Mouse (Mus musculus): ENCODE data around the gene Ly6g6c. TPM values are rescaled to one million over a fixed set of nuclear protein-coding genes. Genes with fewer than 3 reads are reported as not detected.

The Ly6g6c gene
- polyA plus RNA-seq, 1 experiment from 2014 or later = not detected

DNA sequence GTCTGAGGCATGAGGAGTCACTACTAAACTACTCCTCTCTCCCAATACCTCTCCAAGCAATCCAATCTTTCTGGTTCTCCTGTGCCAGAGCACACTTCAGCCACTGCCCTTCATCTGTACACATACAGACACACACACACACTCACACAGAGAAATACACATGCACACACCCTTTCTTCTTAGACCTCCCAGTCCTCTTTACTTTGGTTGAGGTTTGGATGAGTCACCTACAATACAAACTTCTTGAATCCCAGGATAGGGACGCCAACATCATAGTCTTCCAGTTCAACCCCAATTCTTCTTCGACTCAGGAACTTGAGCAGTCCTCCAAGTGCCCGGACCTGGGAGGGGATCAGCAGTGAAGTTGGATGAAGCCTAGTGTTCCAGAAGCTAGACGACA is 21.4 kb upstream of the Ly6g6c start:
- Histone ChIP-seq H3K4me1 (ENCODE audit: control insufficient read depth, insufficient read depth, low read length) (peaks cover 32% of the 10 kb centered on the region), H3K27ac (ENCODE audit: low read depth, low read length) (peak overlapping the region; percentile 90), H3K9me3 (replicated peaks; ENCODE audit: control insufficient read depth, low read length) (no peaks in the 10 kb centered on the region), H3K36me3 (ENCODE audit: control insufficient read depth, insufficient read depth, low read length) (no peaks in the 10 kb centered on the region), H3K4me3 (ENCODE audit: low read depth, low read length) (no peak overlapping the region), H3K27me3 (ENCODE audit: control insufficient read depth, insufficient read depth, low read length) (no peaks in the 10 kb centered on the region), H3K9ac (ENCODE audit: low read depth, low read length) (no peak overlapping the region), H3K4me2 (no peak overlapping the region)
- 70% methylated on average over 4 of the region's 4 CpGs for WGBS (ENCODE audit: insufficient replicate concordance)
- ATAC-seq (replicated peaks; ENCODE audit: insufficient number of reproducible peaks, low FRiP score, low TSS enrichment) = no peak

- Histone ChIP-seq H3K9me3 (replicated peaks; ENCODE audit: control insufficient read depth, low read length) (no peaks in the 10 kb centered on the region), H3K4me2 (peak overlapping the region; percentile 89), H3K4me1 (ENCODE audit: control insufficient read depth, insufficient read depth, low read length) (peaks cover 39% of the 10 kb centered on the region), H3K9ac (ENCODE audit: low read depth, low read length) (peak overlapping the region; percentile 87; the same call in 1 of the 2 replicates), H3K36me3 (ENCODE audit: control insufficient read depth, insufficient read depth, low read length) (no peaks in the 10 kb centered on the region), H3K27ac (ENCODE audit: low read depth, low read length) (peak overlapping the region; percentile 90), H3K4me3 (ENCODE audit: low read depth, low read length) (peak overlapping the region; percentile 53), H3K27me3 (ENCODE audit: control insufficient read depth, insufficient read depth, low read length) (no peaks in the 10 kb centered on the region)
- no peak for ATAC-seq (replicated peaks; ENCODE audit: insufficient number of reproducible peaks, low FRiP score, low TSS enrichment)
- 47% methylated on average over 7 of the region's 7 CpGs for whole genome bisulfite sequencing (ENCODE audit: insufficient replicate concordance)
These were observed 20.0 kb upstream of the Ly6g6c start for GRCm38 (mm10) chr17:35044904-35045806.

DNA sequence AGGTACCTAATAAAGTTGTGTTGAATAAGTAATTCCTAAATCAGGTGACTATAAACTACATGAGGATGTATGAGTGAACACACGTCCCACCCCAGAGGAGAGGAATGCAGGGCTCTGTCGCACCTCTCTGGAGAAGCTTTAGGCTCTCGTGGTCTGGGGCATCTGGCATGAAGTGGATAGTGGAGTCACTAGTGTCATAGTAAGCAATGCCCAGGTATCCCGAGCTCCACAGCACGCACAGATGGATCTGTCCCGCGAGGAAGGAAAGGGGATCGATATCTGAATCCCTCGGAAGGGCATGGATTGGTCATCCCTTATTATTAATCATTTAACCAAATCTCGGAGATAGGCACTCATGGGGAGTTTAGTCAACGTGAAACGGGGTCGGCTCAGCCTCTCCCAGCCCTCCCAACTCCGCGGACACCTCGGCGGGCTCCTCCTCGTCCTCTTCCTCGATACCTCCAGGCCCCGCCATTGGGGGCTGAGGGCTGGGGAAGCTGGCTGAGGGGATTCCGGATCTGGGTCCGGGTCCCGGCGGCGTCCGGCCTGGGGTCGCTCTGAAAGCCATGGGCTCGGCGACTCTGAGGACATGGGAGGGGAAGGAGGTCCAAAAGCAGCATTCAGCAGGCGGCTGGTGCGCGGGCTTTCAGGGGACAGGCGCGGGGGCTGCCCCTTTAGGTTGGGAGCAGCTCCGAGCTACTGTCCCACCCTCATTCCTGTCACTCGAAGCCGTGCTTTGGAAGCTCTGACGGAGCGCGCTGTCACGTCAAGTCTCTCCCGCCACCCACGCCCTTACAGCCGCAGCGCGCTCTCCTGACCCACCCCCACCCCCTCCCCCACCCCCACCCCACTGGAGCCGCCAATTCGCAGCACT is 19.1 kb upstream of the Ly6g6c start:
- Histone ChIP-seq H3K4me1 (ENCODE audit: control insufficient read depth, insufficient read depth, low read length) (peaks cover 39% of the 10 kb centered on the region), H3K9ac (ENCODE audit: low read depth, low read length) (peak overlapping the region; percentile 87), H3K27me3 (ENCODE audit: control insufficient read depth, insufficient read depth, low read length) (no peaks in the 10 kb centered on the region), H3K4me3 (ENCODE audit: low read depth, low read length) (peak overlapping the region; percentile 53), H3K4me2 (peak overlapping the region; percentile 89), H3K9me3 (replicated peaks; ENCODE audit: control insufficient read depth, low read length) (no peaks in the 10 kb centered on the region), H3K36me3 (ENCODE audit: control insufficient read depth, insufficient read depth, low read length) (no peaks in the 10 kb centered on the region), H3K27ac (ENCODE audit: low read depth, low read length) (peak overlapping the region; percentile 90)
- no peak for ATAC-seq (replicated peaks; ENCODE audit: insufficient number of reproducible peaks, low FRiP score, low TSS enrichment)
- 4% methylated on average over 47 of the region's 48 CpGs for WGBS (ENCODE audit: insufficient replicate concordance)

- H3K9ac ChIP-seq (ENCODE audit: low read depth, low read length) = peak within 1 kb of the TSS; percentile 87
- no peaks in the 10 kb centered on the region for H3K27me3 ChIP-seq (ENCODE audit: control insufficient read depth, insufficient read depth, low read length)
- 3% methylated on average over 32 of the region's 33 CpGs for WGBS (ENCODE audit: insufficient replicate concordance)
- no peaks in the 10 kb centered on the region for H3K9me3 ChIP-seq (replicated peaks; ENCODE audit: control insufficient read depth, low read length)
- no peaks in the 10 kb centered on the region for H3K36me3 ChIP-seq (ENCODE audit: control insufficient read depth, insufficient read depth, low read length)
- peak within 1 kb of the TSS; percentile 89 for H3K4me2 ChIP-seq
- peak within 1 kb of the TSS; percentile 53 for H3K4me3 ChIP-seq (ENCODE audit: low read depth, low read length)
- H3K4me1 ChIP-seq (ENCODE audit: control insufficient read depth, insufficient read depth, low read length) = peaks cover 39% of the 10 kb centered on the region
- ATAC-seq (replicated peaks; ENCODE audit: insufficient number of reproducible peaks, low FRiP score, low TSS enrichment) = peak; percentile 96
- H3K27ac ChIP-seq (ENCODE audit: low read depth, low read length) = peak within 1 kb of the TSS; percentile 99
These were observed 18.3 kb upstream of the Ly6g6c start, which contains the start of gene Msh5 for GRCm38 (mm10) chr17:35046681-35047455. TSS of gene Msh5 (minus strand) at chr17:35046745.

- H3K27ac ChIP-seq (ENCODE audit: low read depth, low read length) = peak overlapping the region; percentile 99
These were observed 17.5 kb upstream of the Ly6g6c start for GRCm38 (mm10) chr17:35047688-35048087.

DNA sequence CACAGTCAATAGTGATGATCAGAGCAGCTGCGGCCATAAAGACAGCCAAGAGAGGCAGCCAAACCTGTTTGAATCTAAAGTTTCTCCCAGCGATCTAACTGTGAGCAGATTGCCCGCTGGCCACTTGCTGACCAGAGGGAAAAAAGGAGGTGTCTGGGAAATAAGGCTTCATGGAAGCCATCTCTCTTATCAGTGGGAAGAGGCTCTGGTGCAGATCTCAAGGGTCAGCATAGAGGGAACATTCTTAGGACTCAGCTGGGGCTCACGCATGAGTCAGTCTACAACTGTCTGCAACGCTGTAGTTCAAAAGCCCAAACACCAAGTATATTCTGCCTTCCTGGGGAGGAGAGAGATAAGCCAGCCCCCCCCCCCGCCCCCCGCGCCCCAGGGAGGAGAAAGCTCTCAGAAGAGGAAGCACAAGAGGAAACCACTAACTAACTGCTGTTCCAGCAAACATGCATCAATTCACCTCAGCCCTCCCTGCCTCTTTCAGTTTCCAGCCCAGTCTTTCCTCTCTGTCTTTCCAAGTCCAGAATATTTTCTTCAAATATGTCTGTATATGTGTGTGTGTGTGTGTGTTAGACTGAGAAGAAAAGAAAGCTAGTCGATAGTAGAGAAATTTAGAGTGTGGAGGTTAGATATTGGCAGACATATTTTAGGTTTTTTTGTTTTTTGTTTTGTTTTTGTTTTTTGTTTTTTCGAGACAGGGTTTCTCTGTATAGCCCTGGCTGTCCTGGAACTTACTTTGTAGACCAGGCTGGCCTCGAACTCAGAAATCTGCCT is 16.8 kb upstream of the Ly6g6c start:
- peak overlapping the region; percentile 53; the same call in 1 of the 2 replicates for H3K9ac ChIP-seq (ENCODE audit: low read depth, low read length)
- peaks cover 9% of the 10 kb centered on the region for H3K36me3 ChIP-seq (ENCODE audit: control insufficient read depth, insufficient read depth, low read length)
- H3K4me3 ChIP-seq (ENCODE audit: low read depth, low read length) = no peak overlapping the region
- peak overlapping the region; percentile 99 for H3K27ac ChIP-seq (ENCODE audit: low read depth, low read length)
- WGBS (ENCODE audit: insufficient replicate concordance) = 28% methylated on average over 8 of the region's 11 CpGs
- no peaks in the 10 kb centered on the region for H3K9me3 ChIP-seq (replicated peaks; ENCODE audit: control insufficient read depth, low read length)
- peak overlapping the region; percentile 52 for H3K4me2 ChIP-seq
- H3K4me1 ChIP-seq (ENCODE audit: control insufficient read depth, insufficient read depth, low read length) = peaks cover 47% of the 10 kb centered on the region
- no peaks in the 10 kb centered on the region for H3K27me3 ChIP-seq (ENCODE audit: control insufficient read depth, insufficient read depth, low read length)
- no peak for ATAC-seq (replicated peaks; ENCODE audit: insufficient number of reproducible peaks, low FRiP score, low TSS enrichment)

More at GRCm38 (mm10) chr17:35047688-35048087, 17.5 kb upstream of the Ly6g6c start:
- Histone ChIP-seq H3K36me3 (ENCODE audit: control insufficient read depth, insufficient read depth, low read length) (peaks cover 2% of the 10 kb centered on the region), H3K4me1 (ENCODE audit: control insufficient read depth, insufficient read depth, low read length) (peaks cover 47% of the 10 kb centered on the region), H3K27me3 (ENCODE audit: control insufficient read depth, insufficient read depth, low read length) (no peaks in the 10 kb centered on the region), H3K9ac (ENCODE audit: low read depth, low read length) (peak overlapping the region; percentile 53; the same call in 1 of the 2 replicates), H3K4me2 (peak overlapping the region; percentile 52), H3K9me3 (replicated peaks; ENCODE audit: control insufficient read depth, low read length) (no peaks in the 10 kb centered on the region), H3K4me3 (ENCODE audit: low read depth, low read length) (no peak overlapping the region)
- 53% methylated on average over 1 of the region's 1 CpGs for WGBS (ENCODE audit: insufficient replicate concordance)
- no peak for ATAC-seq (replicated peaks; ENCODE audit: insufficient number of reproducible peaks, low FRiP score, low TSS enrichment)

- 67% methylated on average over 5 of the region's 5 CpGs for WGBS (ENCODE audit: insufficient replicate concordance)
- peaks cover 46% of the 10 kb centered on the region for H3K4me1 ChIP-seq (ENCODE audit: control insufficient read depth, insufficient read depth, low read length)
These were observed 16.2 kb upstream of the Ly6g6c start for GRCm38 (mm10) chr17:35048932-35049440.

More at GRCm38 (mm10) chr17:35048932-35049440, 16.2 kb upstream of the Ly6g6c start:
- Histone ChIP-seq H3K4me2 (peak overlapping the region; percentile 85), H3K9me3 (replicated peaks; ENCODE audit: control insufficient read depth, low read length) (no peaks in the 10 kb centered on the region), H3K27me3 (ENCODE audit: control insufficient read depth, insufficient read depth, low read length) (no peaks in the 10 kb centered on the region), H3K27ac (ENCODE audit: low read depth, low read length) (peak overlapping the region; percentile 99), H3K36me3 (ENCODE audit: control insufficient read depth, insufficient read depth, low read length) (peaks cover 13% of the 10 kb centered on the region), H3K9ac (ENCODE audit: low read depth, low read length) (no peak overlapping the region; the same call in 1 of the 2 replicates), H3K4me3 (ENCODE audit: low read depth, low read length) (peak overlapping the region; percentile 92; the same call in 1 of the 2 replicates)
- ATAC-seq (replicated peaks; ENCODE audit: insufficient number of reproducible peaks, low FRiP score, low TSS enrichment) = no peak
